Mouse (Mus musculus): Measurements from ENCODE around the gene Dpagt1. TPM values are rescaled to one million over a fixed set of nuclear protein-coding genes. Genes with fewer than 3 reads are reported as not detected.
A peak's percentile ranks its signal among the peaks of the same experiment; 100 is the strongest.

Dpagt1 gene
- total RNA-seq, 2 experiments from 2014 or later = 12.3 to 14.1 TPM

GRCm38 (mm10) chr9:44378153-44378730 is 52.4 kb downstream of the Dpagt1 start:
- TF ChIP-seq CTCF (IDR thresholded peaks at IDR 0.05) = no peak
- no peak for DNase-seq
- intact Hi-C loops (cut with DNase I) = no loop called here
- peak overlapping the region; percentile 96 for H3K27ac ChIP-seq
- peak overlapping the region; percentile 79 for H3K4me3 ChIP-seq

- peak; percentile 48 for TF ChIP-seq CTCF (IDR thresholded peaks at IDR 0.05)
- Histone ChIP-seq H3K27ac (peak within 1 kb of the TSS; percentile 96), H3K4me3 (peak within 1 kb of the TSS; percentile 79)
- intact Hi-C loops (cut with DNase I) = no loop called here
- peak; percentile 100 for DNase-seq
Observed at GRCm38 (mm10) chr9:44379054-44379834, 53.4 kb downstream of the Dpagt1 start, which contains the start of gene Hyou1. Gene Hyou1 (plus strand): TSS chr9:44379490.

DNA sequence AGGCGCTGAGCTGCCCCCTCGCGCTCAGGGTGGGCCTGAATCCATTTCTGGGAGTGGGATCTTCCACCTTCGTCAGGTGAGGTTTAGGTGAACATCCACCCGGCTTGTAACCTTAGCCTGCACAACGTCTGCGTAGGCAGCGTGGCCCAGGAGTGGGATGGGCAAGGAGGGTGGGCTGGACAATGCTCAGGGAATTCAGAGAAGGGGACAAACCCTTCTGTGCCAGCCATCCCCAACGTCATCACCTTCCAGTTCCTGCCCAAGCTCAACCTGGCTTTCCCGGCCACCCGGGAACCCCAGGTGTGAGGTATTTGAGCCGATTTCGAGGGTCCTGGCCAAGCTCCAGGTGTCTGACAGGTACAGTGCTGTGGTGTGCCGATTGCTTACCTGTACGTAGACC is 54.0 kb downstream of the Dpagt1 start:
- Histone ChIP-seq H3K4me3 (peak overlapping the region; percentile 79), H3K27ac (peak overlapping the region; percentile 96)
- no peak for TF ChIP-seq CTCF (IDR thresholded peaks at IDR 0.05)
- intact Hi-C loops (cut with DNase I) = no loop called here
- no peak for DNase-seq

Small RNA genes lying within 50 kb of the gene (microRNA-seq; reads per million reads assigned to microRNA genes)
- not detected for gene Gm44335

Other genes with a start within 250 kb of the Dpagt1 start
- gene Mfrp, start 224.3 kb upstream of the Dpagt1 start, total RNA-seq (2021) = not detected
- 1 to 10 TPM; 2.5 to 7.6 TPM for gene C1qtnf5, start 218.8 kb upstream of the Dpagt1 start, total RNA-seq (2021)
- 1 to 10 TPM in 1 of 2 experiments, under 1 TPM in 1; 0.71 to 1.4 TPM for gene Gm49380, start 212.5 kb upstream of the Dpagt1 start, total RNA-seq (2021)
- gene Rnf26, start 212.5 kb upstream of the Dpagt1 start, total RNA-seq (2021) = 1 to 10 TPM; 3.0 to 3.1 TPM
- gene Mcam, start 191.6 kb upstream of the Dpagt1 start, total RNA-seq (2021) = 10 to 100 TPM; 17.5 to 24.4 TPM
- 10 to 100 TPM in 1 of 2 experiments, 1 to 10 TPM in 1; 7.5 to 13.4 TPM for gene Cbl, start 92.0 kb upstream of the Dpagt1 start, total RNA-seq (2021)
- gene Ccdc153, start 85.3 kb upstream of the Dpagt1 start, total RNA-seq (2021) = not detected
- gene Pdzd3, start 74.5 kb upstream of the Dpagt1 start, total RNA-seq (2021) = 1 to 10 TPM in 1 of 2 experiments, under 1 TPM in 1; 0.97 to 1.6 TPM
- gene Nlrx1, start 57.4 kb upstream of the Dpagt1 start, total RNA-seq (2021) = 10 to 100 TPM; 19.2 to 20.8 TPM
- gene Abcg4, start 37.4 kb upstream of the Dpagt1 start, total RNA-seq (2021) = under 1 TPM; 0.28 to 0.97 TPM
- 1 to 10 TPM; 6.3 to 6.8 TPM for gene Hinfp, start 20.3 kb upstream of the Dpagt1 start, total RNA-seq (2021)
- 10 to 100 TPM; 14.9 to 17.8 TPM for gene C2cd2l, start 5.7 kb upstream of the Dpagt1 start, total RNA-seq (2021)
- 1 to 10 TPM; 8.4 to 8.7 TPM for gene H2afx, start 8.7 kb downstream of the Dpagt1 start, total RNA-seq (2021)
- 10 to 100 TPM; 21.9 to 29.1 TPM for gene Hmbs, start 18.2 kb downstream of the Dpagt1 start, total RNA-seq (2021)
- gene Vps11, start 35.7 kb downstream of the Dpagt1 start, total RNA-seq (2021) = 10 to 100 TPM; 16.6 to 19.5 TPM
- gene Hyou1, start 53.5 kb downstream of the Dpagt1 start, total RNA-seq (2021) = 10 to 100 TPM; 24.2 to 33.6 TPM
- 100 to 1,000 TPM in 1 of 2 experiments, 10 to 100 TPM in 1; 90.6 to 129 TPM for gene Slc37a4, start 70.8 kb downstream of the Dpagt1 start, total RNA-seq (2021)
- 100 to 1,000 TPM; 740 to 827 TPM for gene Rps25, start 81.1 kb downstream of the Dpagt1 start, total RNA-seq (2021)
- 10 to 100 TPM; 15.4 to 21.5 TPM for gene Trappc4, start 81.6 kb downstream of the Dpagt1 start, total RNA-seq (2021)
- gene Ccdc84, start 92.5 kb downstream of the Dpagt1 start, total RNA-seq (2021) = 1 to 10 TPM; 5.0 to 5.7 TPM
- gene Foxr1, start 115.1 kb downstream of the Dpagt1 start, total RNA-seq (2021) = not detected
- gene Upk2, start 129.0 kb downstream of the Dpagt1 start, total RNA-seq (2021) = under 1 TPM; 0.22 to 0.23 TPM
- gene Bcl9l, start 156.8 kb downstream of the Dpagt1 start, total RNA-seq (2021) = 10 to 100 TPM; 38.3 to 43.6 TPM
- gene Cxcr5, start 235.9 kb downstream of the Dpagt1 start, total RNA-seq (2021) = not detected